10 mouse cellular contexts compared by ENCODE assay signal in genomic region chr16:18555235-18555935, GRCm38 (mm10). TPM values are rescaled to one million over a fixed set of nuclear protein-coding genes. Genes with fewer than 3 reads are reported as not detected.
DNase-seq lines count a peak whose midpoint lies in the region; ATAC-seq lines count a peak whose summit lies in the region.
"Had no signal": no experiment of that assay in that cellular context is flagged by ENCODE, and none has a peak within 500 bp of the region (broad histone marks: within the 10 kb centered on the region; RNA-seq: fewer than 3 reads in every experiment).

No protein-coding gene starts in this region.

- peaks cover 40% of the 10 kb centered on the region for H3K4me1 ChIP-seq in embryonic facial prominence, embryonic 13.5 days
- peaks cover 18% of the 10 kb centered on the region for H3K4me1 ChIP-seq in heart, embryonic 12.5 days (replicated peaks)
- no peaks in the 10 kb centered on the region for H3K4me1 ChIP-seq in forebrain, embryonic 16.5 days (replicated peaks; ENCODE audit: control insufficient read depth, insufficient read depth, low read length)

- no peaks in the 10 kb centered on the region for H3K36me3 ChIP-seq in embryonic facial prominence, embryonic 13.5 days
- no peaks in the 10 kb centered on the region for H3K36me3 ChIP-seq in heart, embryonic 12.5 days
- no peaks in the 10 kb centered on the region for H3K36me3 ChIP-seq in forebrain, embryonic 16.5 days (ENCODE audit: control insufficient read depth, insufficient read depth)

- DNase-seq in lung, postnatal 10 days: peak; percentile 28
- DNase-seq in lung, adult 18-20 months: no peak
- DNase-seq in skeletal muscle tissue, adult 2 months (ENCODE audit: low read depth, low spot score): peak; percentile 42
- DNase-seq in spleen, adult 18-20 months: no peak
- DNase-seq: thymus, adult 18-20 months had no signal

- 30% methylated on average over 17 of the region's 17 CpGs for WGBS in embryonic facial prominence, embryonic 13.5 days
- 33% methylated on average over 17 of the region's 17 CpGs for WGBS in heart, embryonic 12.5 days
- WGBS in forebrain, embryonic 16.5 days: 88% methylated on average over 17 of the region's 17 CpGs

- H3K27me3 ChIP-seq in embryonic facial prominence, embryonic 13.5 days: no peaks in the 10 kb centered on the region
- peaks cover 27% of the 10 kb centered on the region for H3K27me3 ChIP-seq in heart, embryonic 12.5 days (replicated peaks)
- no peaks in the 10 kb centered on the region for H3K27me3 ChIP-seq in forebrain, embryonic 16.5 days (replicated peaks; ENCODE audit: control insufficient read depth, insufficient read depth, low read length)

- no peak for ATAC-seq in embryonic facial prominence, embryonic 13.5 days (ENCODE audit: insufficient number of reproducible peaks, insufficient read depth, low FRiP score, low TSS enrichment, low read depth)
- ATAC-seq in heart, embryonic 12.5 days (ENCODE audit: insufficient number of reproducible peaks, low FRiP score): peak; percentile 12; the same call in 1 of the 2 replicates
- no peak for ATAC-seq in forebrain, embryonic 16.5 days
- ATAC-seq: intestine, postnatal 0 days had no signal

- H3K9ac ChIP-seq in embryonic facial prominence, embryonic 13.5 days: no peak overlapping the region
- H3K9ac ChIP-seq in heart, embryonic 12.5 days: no peak overlapping the region
- no peak overlapping the region for H3K9ac ChIP-seq in forebrain, embryonic 16.5 days (replicated peaks; ENCODE audit: low read depth, low read length)

- no peak overlapping the region for H3K4me3 ChIP-seq in embryonic facial prominence, embryonic 13.5 days
- no peak overlapping the region for H3K4me3 ChIP-seq in heart, embryonic 12.5 days
- H3K4me3 ChIP-seq in forebrain, embryonic 16.5 days (replicated peaks; ENCODE audit: low read length): no peak overlapping the region
- H3K4me3 ChIP-seq: erythroblast, embryonic 14.5 days had no signal

- no peaks in the 10 kb centered on the region for H3K9me3 ChIP-seq in embryonic facial prominence, embryonic 13.5 days
- H3K9me3 ChIP-seq in heart, embryonic 12.5 days (replicated peaks): no peaks in the 10 kb centered on the region
- H3K9me3 ChIP-seq in forebrain, embryonic 16.5 days (ENCODE audit: control insufficient read depth, low read length): no peaks in the 10 kb centered on the region

- no peak overlapping the region for H3K4me2 ChIP-seq in embryonic facial prominence, embryonic 13.5 days
- no peak overlapping the region for H3K4me2 ChIP-seq in heart, embryonic 12.5 days
- H3K4me2 ChIP-seq in forebrain, embryonic 16.5 days (ENCODE audit: low read length): no peak overlapping the region

- peak overlapping the region; percentile 78 for H3K27ac ChIP-seq in embryonic facial prominence, embryonic 13.5 days
- no peak overlapping the region for H3K27ac ChIP-seq in heart, embryonic 12.5 days (ENCODE audit: poor library complexity, severe bottlenecking)
- H3K27ac ChIP-seq in forebrain, embryonic 16.5 days (ENCODE audit: low read length): no peak overlapping the region

RNA-seq across cellular contexts. Expression of gene Tbx1, which starts 35.1 kb away (rescaled TPM):
- polyA plus RNA-seq in embryonic facial prominence, embryonic 13.5 days (2015; fragmentation: Nextera tagmentation; extraction: Ambion mirVana): 7.9 and 8.3 TPM in 2 replicates
- 0.13 and 0.67 TPM in 2 replicates for polyA plus RNA-seq in heart, embryonic 12.5 days (2016; fragmentation: Nextera tagmentation; extraction: Ambion mirVana)
- 0.28 and 0.56 TPM in 2 replicates for polyA plus RNA-seq in forebrain, embryonic 16.5 days (2015; fragmentation: Nextera tagmentation; extraction: Ambion mirVana)
- polyA plus RNA-seq: erythroblast, embryonic 14.5 days had no signal

RNA-seq across cellular contexts. Expression of gene Rtl10, which starts 56.7 kb away (rescaled TPM):
- 5.4 and 5.5 TPM in 2 replicates for polyA plus RNA-seq in embryonic facial prominence, embryonic 13.5 days (2015; fragmentation: Nextera tagmentation; extraction: Ambion mirVana)
- polyA plus RNA-seq in heart, embryonic 12.5 days (2016; fragmentation: Nextera tagmentation; extraction: Ambion mirVana): 1.1 TPM in 2 replicates
- 2.4 and 3.4 TPM in 2 replicates for polyA plus RNA-seq in forebrain, embryonic 16.5 days (2015; fragmentation: Nextera tagmentation; extraction: Ambion mirVana)

RNA-seq across cellular contexts. Expression of gene Gnb1l, which starts 56.9 kb away (rescaled TPM):
- 19.7 and 20.3 TPM in 2 replicates for polyA plus RNA-seq in embryonic facial prominence, embryonic 13.5 days (2015; fragmentation: Nextera tagmentation; extraction: Ambion mirVana)
- 7.8 and 8.0 TPM in 2 replicates for polyA plus RNA-seq in heart, embryonic 12.5 days (2016; fragmentation: Nextera tagmentation; extraction: Ambion mirVana)
- 14.1 and 14.6 TPM in 2 replicates for polyA plus RNA-seq in forebrain, embryonic 16.5 days (2015; fragmentation: Nextera tagmentation; extraction: Ambion mirVana)

Comparison
In these comparisons a context has a peak if more than half of its experiments do, and no peak if none do; other contexts are left out.
1. DNase-seq: peak in lung, postnatal 10 days (single experiment) and skeletal muscle tissue, adult 2 months (single experiment); none in lung, adult 18-20 months (0 of 2) and spleen, adult 18-20 months (0 of 2).